Mouse (Mus musculus) urinary bladder, postnatal 36 days (tissue): ENCODE data around the gene Dbp.

Experiments
- DNase-seq, 2 experiments: peaks; one replicate each; pipeline ENCODE4 v3.0.0; 2022; ENCODE audit warnings: low spot score in 2 of 2, mixed read lengths in 1 of 2

The Dbp gene

GRCm38 (mm10) chr7:45693921-45694591 lies 10.8 kb upstream of the Dbp start, which contains the start of gene Sec1:
TSS of gene Sec1 (minus strand) at chr7:45694402.
- no peak for DNase-seq

GRCm38 (mm10) chr7:45695098-45695497 lies 9.8 kb upstream of the Dbp start:
- DNase-seq, result no peak

GRCm38 (mm10) chr7:45697894-45698293 lies 7.0 kb upstream of the Dbp start:
- DNase-seq, result no peak

DNA sequence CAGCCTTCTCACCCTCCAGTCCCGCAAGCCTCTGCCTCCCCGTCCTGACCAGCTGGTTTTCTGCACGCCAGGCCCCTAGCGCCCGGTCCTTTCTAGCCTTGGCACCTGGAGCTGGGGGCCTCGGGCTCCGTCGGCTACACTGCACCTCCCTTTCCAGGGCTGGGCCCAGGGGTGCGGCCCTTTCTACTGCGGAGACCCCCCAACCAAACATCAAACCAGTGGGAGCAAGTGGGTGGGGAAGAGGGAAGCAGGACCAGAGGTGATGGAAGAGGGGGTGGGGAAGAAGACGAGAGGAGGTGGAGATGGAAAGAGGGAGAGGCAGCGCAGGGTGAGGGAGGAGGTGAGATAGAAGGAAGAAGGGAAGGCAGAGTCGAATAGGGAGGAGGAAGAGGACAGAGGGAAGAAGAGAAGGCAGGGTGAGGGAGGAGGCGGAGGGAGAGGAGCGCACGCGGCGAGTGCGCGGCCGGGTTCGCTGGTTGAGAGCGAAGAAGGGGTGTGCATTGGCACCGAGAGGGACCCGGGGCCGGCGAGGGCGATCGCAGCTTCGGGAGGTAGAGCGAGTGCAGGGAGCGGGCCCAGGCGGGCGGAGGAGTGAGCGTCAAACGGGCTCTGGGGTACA lies 5.3 kb upstream of the Dbp start, which contains the start of gene Car11:
TSS of gene Car11 (plus strand) at position 321 of the 619 bp plus-strand sequence.
- no peak for DNase-seq

DNA sequence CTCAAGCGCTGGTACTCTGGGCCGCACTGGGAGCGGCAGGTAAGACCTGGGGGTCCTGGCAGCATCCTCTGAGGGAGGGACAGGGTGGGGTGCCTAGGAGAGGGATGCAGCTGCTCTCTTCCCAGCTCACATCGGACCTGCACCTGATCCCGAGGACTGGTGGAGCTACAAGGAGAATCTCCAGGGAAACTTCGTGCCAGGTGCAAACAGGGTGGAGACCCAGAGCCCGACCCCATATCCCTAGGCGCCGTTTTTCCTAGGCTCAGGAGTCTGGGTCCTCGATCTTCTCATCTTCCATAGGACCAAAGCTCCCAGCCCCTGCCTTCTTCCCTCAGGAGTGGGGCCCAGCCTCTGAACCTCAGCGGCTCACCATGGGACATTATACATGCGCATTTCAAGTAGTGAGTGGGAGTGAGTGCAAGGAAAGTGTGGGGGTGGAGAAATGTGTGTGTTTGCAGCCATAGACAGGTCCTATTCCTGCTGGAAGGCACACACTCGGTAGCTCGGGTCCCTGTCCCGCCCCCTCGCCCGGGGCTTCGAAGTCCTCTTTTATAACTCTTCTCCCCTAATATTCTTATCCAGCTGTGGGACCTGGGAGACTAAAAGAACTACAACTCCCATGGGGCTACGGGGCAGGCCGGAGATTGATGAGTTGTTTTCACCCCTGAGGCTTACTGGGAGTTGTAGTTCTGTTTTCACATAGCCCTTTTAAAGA lies 4.4 kb upstream of the Dbp start:
- peak; percentile 69 to 79 for DNase-seq

DNA sequence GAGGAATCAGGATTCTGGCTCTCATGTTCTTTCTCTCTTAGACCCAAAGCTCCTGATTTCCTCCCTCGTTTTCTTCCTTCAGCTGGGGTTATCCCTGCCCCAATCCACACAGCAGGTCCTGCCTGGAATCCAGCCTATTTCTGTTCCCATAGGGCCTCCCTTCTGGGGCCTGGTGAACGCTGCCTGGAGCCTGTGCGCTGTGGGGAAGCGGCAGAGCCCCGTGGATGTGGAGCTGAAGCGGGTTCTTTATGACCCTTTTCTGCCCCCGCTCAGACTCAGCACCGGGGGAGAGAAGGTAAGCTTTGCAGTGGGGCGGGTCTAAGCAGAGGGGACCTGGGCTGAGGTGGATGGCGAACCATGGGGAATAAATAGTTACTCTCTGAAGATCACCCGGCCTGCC lies 3.8 kb upstream of the Dbp start:
- no peak for DNase-seq

GRCm38 (mm10) chr7:45701607-45702006 lies 3.3 kb upstream of the Dbp start:
- no peak for DNase-seq

DNA sequence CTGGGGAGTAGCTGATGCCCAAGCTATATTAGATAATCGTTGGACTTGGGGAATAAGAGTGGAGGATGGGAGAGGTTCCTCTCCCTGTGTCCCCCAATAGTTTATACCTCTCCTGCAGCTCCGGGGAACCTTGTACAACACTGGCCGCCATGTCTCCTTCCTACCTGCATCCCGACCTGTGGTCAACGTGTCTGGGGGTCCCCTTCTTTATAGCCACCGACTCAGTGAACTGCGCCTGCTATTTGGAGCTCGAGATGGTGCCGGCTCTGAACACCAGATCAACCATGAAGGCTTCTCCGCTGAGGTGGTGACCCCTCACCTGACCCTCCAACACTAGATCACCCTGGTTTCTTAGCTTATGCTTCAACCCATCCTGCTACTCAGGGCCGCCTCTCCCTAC lies 2.6 kb upstream of the Dbp start:
- no peak for DNase-seq

- no peak for DNase-seq
Measured at GRCm38 (mm10) chr7:45702809-45703520, 1.9 kb upstream of the Dbp start.

DNA sequence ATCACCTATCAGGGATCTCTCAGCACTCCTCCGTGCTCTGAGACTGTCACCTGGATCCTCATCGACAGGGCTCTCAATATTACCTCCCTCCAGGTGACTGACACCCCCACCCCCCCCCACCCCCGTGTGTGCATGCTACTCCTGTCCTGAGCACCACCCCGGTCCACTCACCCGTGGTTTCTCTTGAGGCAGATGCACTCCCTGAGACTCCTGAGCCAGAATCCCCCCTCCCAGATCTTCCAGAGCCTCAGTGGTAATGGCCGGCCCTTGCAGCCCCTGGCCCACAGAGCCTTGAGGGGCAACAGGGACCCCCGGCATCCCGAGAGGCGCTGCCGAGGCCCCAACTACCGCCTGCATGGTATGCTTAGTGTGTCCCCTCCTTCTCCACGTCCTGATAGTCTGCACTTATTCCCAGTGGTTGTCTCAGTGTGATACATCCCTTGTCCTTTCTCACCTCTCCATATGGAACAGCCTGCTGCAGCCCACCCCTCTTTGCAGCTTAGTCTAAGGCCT lies 1.3 kb upstream of the Dbp start:
- no peak for DNase-seq

DNA sequence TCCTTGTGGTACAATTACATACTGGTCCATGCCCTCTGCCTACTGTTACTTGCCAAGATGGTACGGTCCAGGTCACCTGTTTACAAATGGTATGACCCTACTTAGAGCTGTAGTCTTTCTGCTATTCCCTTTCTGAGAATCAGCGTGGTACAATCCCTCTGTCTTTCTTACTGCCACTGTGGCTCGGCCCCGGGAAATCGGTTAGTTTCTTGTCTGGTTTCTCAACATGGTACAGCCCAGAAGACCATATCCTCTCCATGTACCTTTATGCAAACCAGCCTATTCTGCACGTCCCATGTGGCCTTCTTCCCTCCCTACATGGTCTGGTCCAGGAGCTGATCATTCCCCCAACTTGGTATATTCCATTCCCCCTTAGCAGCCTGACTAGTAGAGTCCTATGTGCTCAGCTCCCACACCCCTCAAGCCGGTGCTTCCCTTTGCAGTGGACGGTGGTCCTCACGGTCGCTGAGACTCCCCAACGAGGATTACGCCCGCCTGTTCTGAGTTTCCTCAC lies 785 bp upstream of the Dbp start:
- DNase-seq, result peak; percentile 61 to 65

- no peak for DNase-seq
Measured at GRCm38 (mm10) chr7:45705443-45705864, 566 bp downstream of the Dbp start.

- DNase-seq, result peak; percentile 78 to 89
Measured at GRCm38 (mm10) chr7:45705873-45706281, 989 bp downstream of the Dbp start.

GRCm38 (mm10) chr7:45706721-45707241 lies 1.9 kb downstream of the Dbp start:
- DNase-seq, result peak; percentile 81 to 87

DNA sequence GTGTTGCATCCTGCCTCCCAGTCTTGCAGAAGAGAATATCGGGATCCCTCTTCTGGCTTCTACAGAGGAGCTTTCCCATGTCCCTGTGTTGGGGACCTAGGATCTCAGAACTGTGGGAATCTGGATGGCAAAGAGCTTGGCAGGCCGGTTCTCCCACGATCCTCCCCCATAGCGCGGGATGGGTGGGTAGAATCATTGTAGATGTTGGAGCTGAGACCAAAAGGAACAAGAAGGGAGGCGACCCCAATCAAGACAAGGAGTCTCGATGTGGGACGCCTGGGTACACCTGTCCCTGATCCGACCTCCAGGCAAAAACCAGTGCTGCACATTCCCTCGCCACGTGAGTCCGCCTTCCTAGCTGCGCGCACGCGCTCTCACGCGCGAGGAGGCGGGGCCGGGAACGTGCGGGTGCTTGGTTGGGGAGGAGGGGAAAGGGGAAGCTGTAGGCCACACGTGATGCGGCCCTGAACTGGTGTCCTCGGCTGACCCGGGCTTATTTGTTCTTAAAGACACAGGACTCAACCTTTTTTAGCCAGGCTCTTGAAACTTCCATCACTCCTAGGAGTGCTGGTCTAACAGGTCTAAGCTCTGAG lies 2.6 kb downstream of the Dbp start:
- peak; percentile 95 to 98 for DNase-seq

DNA sequence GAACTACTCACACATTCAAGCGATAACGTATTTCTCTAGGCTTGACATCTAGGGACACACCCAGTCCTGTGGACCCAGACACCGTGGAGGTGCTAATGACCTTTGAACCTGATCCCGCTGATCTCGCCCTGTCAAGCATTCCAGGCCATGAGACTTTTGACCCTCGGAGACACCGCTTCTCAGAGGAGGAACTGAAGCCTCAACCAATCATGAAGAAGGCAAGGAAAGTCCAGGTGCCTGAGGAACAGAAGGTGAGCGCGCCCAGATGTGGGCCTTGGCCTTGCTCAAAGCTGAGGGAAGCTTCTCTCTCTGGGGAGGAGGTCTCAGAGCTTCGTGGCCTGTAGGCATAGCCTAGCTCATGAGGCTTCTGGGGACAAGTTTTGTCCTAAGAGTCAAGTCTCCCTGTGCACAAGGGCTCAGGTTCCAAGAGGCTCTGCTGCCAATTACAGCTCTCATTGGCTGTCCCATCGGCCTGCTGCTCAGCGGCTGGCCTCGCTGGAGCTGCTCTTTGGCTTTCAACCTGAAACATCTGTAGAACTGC lies 3.4 kb downstream of the Dbp start:
- no peak for DNase-seq

DNA sequence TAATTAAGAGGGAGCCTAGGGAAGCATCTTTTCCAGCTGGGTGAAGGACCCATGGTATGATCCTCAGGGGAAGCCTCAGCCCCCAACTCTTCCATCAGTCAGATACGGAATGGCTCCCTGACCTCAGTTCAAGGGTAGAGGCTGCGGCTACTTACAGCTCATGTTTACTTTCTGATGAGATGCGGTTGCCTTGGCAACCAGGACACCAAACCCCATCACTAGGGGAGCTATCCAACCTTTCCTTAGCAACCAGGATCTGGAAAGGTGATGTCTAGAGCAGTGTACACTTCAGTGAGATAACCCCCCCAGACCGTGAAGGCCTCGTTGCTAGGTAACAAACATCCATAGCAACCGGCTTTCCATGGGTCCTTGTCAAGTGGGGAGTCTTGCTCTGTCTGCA lies 4.1 kb downstream of the Dbp start:
- no peak for DNase-seq

- DNase-seq, result no peak
Measured at GRCm38 (mm10) chr7:45709677-45710355, 4.9 kb downstream of the Dbp start.

DNA sequence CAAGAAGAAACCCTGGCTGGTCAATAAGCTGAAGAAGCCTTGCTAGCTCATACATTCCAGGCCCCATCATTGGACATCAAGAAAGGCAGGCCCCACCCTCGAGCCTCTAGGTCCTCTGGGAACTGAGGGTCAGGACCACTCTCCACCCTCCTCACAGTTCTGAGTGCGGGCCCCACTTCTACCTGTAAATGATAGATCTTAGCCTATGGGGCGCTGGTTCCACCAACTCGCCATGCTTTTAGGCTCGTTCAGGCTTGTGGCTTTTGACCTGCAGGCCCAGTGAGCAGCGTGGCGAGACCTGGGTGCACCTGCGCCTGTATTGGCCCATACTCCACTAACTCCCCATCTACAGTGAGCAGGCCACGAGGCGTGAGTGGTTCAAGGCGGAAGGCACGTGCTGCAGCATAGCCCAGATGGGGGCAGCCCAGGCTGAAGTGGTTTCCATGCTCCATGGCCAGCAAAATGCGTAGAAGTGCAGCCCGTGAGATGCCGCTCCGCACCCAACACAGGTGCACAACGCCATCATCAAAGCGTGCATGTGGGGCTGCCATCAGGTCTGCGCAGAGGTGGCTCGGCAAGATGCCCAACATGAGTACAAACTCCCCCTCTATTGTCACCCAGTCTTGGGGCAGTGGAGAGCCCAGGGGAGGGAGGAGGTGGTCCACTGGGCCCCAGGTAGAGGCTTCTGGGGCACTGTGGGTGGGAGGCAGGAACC lies 5.7 kb downstream of the Dbp start:
- no peak for DNase-seq
